Comparison of ENCODE assay signal across 21 mouse cellular contexts in genomic region chr17:56930026-56930425, GRCm38 (mm10). TPM values are rescaled to one million over a fixed set of nuclear protein-coding genes. Genes with fewer than 3 reads are reported as not detected.
DNase-seq lines count a peak whose midpoint lies in the region; ATAC-seq lines count a peak whose summit lies in the region.
"Had no signal": no experiment of that assay in that cellular context is flagged by ENCODE, and none has a peak within 500 bp of the region (broad histone marks: within the 10 kb centered on the region; RNA-seq: fewer than 3 reads in every experiment).

No protein-coding gene starts in this region.

- ATAC-seq in megakaryocyte progenitor cell, adult 5-6 weeks (replicated peaks; ENCODE audit: poor library complexity), result peak; percentile 54
- ATAC-seq: hindbrain, postnatal 0 days; midbrain, embryonic 13.5 days had no signal

- peak; percentile 63 to 64 for DNase-seq in lung, adult 18-20 months
- DNase-seq in lung, postnatal 4 days, result no peak
- peak; percentile 45 for DNase-seq in adipocyte (ENCODE audit: low spot score)
- DNase-seq in gonadal fat pad, adult 2 months (ENCODE audit: low read depth), result peak; percentile 17
- DNase-seq in frontal cortex, postnatal 25 days (ENCODE audit: low spot score in 2 of 2), result no peak
- DNase-seq in retina, postnatal 1 day, result no peak
- DNase-seq: cerebellum, postnatal 14 days; gastrocnemius, postnatal 36 days; heart, postnatal 14 days; kidney, adult 8-10 months; thymus, postnatal 36 days had no signal

RNA-seq across cellular contexts. Expression of gene Mllt1, which starts 5.2 kb away (rescaled TPM):
- polyA plus RNA-seq in gonadal fat pad, adult 2 months (2012; rRNA removed), result 33.6 and 36.4 TPM in 2 replicates
- total RNA-seq in megakaryocyte progenitor cell, adult 5-6 weeks (2015), result 15.5 and 18.2 TPM in 2 replicates
- total RNA-seq in megakaryocyte progenitor cell, adult 5-6 weeks (2017), result 18.2 and 20.7 TPM in 2 replicates

RNA-seq across cellular contexts. Expression of gene Acer1, which starts 51.9 kb away (rescaled TPM):
- polyA plus RNA-seq in gonadal fat pad, adult 2 months (2012; rRNA removed), result not detected in 2 replicates
- not detected in 2 replicates for total RNA-seq in megakaryocyte progenitor cell, adult 5-6 weeks (2015)
- total RNA-seq in megakaryocyte progenitor cell, adult 5-6 weeks (2017), result not detected in 2 replicates
- total RNA-seq: gastrocnemius, postnatal 36 days; heart, postnatal 14 days; hindbrain, postnatal 0 days; layer of hippocampus, adult 2 months; left cerebral cortex, adult 8-10 months had no signal
- polyA plus RNA-seq: erythroblast, embryonic 14.5 days; hindbrain, postnatal 0 days; liver, embryonic 14.5 days; midbrain, embryonic 13.5 days; neural tube, embryonic 12.5 days; stomach, embryonic 14.5 days had no signal

RNA-seq across cellular contexts. Expression of gene 1700061G19Rik, which starts 54.7 kb away (rescaled TPM):
- polyA plus RNA-seq in gonadal fat pad, adult 2 months (2012; rRNA removed), result 0.23 and 0.38 TPM in 2 replicates
- 0.07 TPM in 1 of 2 replicates, not detected in the other for total RNA-seq in megakaryocyte progenitor cell, adult 5-6 weeks (2015)
- total RNA-seq in megakaryocyte progenitor cell, adult 5-6 weeks (2017), result not detected in 2 replicates
- total RNA-seq: gastrocnemius, postnatal 36 days; heart, postnatal 14 days; hindbrain, postnatal 0 days had no signal
- polyA plus RNA-seq: erythroblast, embryonic 14.5 days; small intestine, adult 2 months had no signal

RNA-seq across cellular contexts. Expression of gene Acsbg2, which starts 55.8 kb away (rescaled TPM):
- 0.74 and 1.5 TPM in 2 replicates for polyA plus RNA-seq in gonadal fat pad, adult 2 months (2012; rRNA removed)
- total RNA-seq in megakaryocyte progenitor cell, adult 5-6 weeks (2015), result not detected in 2 replicates
- not detected in 2 replicates for total RNA-seq in megakaryocyte progenitor cell, adult 5-6 weeks (2017)
- total RNA-seq: gastrocnemius, postnatal 36 days; heart, postnatal 14 days; hindbrain, postnatal 0 days; layer of hippocampus, adult 2 months; left cerebral cortex, adult 8-10 months had no signal
- polyA plus RNA-seq: erythroblast, embryonic 14.5 days; hindbrain, postnatal 0 days; liver, embryonic 14.5 days; midbrain, embryonic 13.5 days; neural tube, embryonic 12.5 days; small intestine, adult 2 months; stomach, embryonic 14.5 days had no signal

Comparison
In these comparisons a context has a peak if more than half of its experiments do, and no peak if none do; other contexts are left out.
1. DNase-seq: peak in lung, adult 18-20 months (2 of 2), adipocyte (single experiment) and gonadal fat pad, adult 2 months (single experiment); none in lung, postnatal 4 days (0 of 2), frontal cortex, postnatal 25 days (0 of 2) and retina, postnatal 1 day (single experiment).